Mouse (Mus musculus): ENCODE data around the gene Cd28.
A peak's percentile ranks its signal among the peaks of the same experiment; 100 is the strongest.

Gene Cd28

DNA sequence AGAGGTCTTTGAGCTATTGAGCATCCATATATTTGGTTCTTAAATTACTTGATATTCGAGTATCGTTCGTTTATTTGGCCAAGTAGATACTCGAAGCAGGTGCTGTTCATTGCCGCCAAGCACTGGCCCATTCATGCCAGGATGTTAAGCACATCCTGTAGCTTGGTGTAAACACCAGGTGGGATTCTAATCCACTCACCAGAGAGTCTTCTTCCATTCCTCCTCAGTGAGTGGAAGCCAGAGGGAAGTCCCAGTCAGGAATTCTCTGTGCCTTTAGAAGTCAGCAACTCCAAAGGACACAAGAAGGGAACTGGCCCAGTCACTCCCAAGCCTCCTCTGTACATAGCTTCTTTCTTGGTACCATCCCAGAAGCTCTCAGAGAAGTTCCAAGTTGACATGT is at the start of gene Cd28:
Gene Cd28 (plus strand): TSS at position 234 of the 400 bp plus-strand sequence.
- no peak for DNase-seq (ENCODE audit: low spot score)

DNA sequence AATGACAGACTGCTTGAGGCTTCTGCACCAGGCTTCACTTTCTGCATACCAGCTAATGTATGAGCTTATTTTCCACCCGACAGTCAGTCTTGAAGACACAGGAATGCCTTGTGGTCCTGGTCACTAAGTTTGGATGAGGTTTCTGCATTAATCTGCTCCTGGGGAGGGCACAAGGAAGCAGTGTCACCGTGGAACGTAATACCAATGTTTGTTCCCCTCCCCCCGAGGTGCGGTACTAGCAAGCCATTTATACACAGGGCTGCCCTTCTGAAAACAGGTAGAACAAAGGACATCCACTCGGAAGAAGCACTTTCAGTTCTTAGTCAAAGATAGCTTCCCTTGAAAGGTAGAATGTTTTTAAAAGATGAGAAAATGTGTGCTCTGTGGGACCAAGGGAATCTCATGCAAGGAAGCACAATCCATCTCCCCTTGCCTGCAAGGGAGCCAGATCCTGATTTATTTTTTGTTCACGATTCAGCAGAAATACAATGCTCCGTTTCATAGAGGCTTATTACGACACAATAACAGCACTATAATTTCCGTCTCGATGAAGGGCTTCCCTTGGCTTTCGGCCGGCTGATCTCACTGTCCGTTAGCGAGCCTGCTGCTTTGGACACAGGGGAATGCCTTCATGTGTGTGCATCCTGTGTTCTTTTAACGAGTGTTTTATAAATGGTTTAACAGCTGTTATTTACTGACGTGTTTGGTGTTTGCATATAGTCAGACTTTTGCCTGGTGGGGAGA is 48.6 kb upstream of the Cd28 start:
- DNase-seq (ENCODE audit: low spot score) = peak; percentile 4

DNA sequence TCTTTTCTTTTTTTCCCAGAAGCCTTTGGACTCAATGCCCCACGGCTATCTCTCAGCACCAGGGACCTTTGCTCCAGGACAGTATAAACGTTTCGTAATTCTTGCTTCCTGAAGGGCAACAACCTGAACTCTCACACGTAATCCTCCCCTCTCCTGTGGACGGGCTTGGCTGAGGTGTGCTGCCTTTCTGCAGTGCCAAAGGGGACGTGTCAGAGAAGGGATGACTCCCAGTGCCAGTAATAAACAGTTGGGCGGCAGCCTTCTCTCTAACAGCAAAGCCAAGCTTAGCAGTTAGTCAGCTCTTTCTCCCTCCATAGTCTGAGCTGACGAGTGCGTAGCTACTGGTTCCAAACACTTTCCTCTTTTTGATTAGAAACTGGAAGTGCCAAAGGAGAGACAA is 47.6 kb upstream of the Cd28 start:
- DNase-seq (ENCODE audit: low spot score) = no peak

DNA sequence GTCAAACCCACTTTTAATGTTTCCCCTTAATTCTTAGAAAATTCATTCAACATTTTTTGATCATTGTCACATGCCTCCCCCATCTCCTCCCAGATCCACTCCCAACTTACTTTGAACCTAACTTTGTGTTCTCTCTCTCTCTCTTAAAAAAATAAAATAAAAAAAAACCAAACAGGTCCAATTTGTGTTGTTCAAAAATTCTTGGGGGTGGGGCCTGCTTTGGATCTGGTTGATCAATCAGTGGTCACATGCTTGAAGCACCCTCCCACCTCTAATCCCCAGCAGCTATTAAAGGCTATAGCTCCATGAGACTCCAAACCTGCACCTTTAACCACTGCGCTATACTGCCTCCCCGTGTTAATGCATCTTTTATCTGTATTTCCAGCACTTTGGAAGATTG is 46.9 kb upstream of the Cd28 start:
- no peak for DNase-seq (ENCODE audit: low spot score)

DNA sequence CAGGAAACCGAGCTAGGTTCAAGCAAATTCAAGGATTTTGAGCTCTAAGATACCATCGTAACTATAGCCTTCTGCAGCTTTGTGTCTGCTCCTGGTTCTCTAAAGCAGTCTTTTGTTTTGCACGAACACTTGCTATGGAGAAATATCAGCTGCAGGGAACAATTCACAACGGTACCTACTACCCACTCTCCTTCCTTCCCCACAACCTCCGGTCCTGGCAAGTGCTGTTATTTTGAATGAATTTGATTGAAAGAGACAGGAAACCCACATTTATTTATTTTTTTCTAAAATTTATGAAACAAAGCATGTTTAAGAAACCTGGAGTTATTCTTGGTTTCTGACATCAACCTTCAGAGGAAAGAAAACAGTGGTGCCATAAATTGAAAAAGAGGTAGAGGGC is 46.4 kb upstream of the Cd28 start:
- DNase-seq (ENCODE audit: low spot score) = no peak

DNA sequence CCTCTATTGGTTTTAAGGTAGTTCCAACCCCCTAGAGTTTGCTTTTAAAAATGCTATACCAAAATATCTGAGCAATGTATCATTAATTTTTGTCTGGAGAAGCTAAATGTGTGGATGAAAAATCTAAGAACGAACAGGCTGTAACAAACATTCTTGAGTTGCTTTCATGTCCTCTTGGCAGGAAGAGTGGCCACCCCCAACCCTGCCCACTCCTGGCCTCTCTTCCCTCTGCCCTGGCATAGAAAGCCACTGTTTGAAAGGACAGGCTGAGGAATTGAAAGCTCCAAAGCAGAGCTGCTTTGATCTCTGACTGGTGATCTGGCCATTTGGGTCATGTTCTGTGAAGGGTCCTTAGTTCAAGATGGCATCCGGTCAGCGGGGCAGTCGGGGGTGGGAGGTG is 32.8 kb upstream of the Cd28 start:
- DNase-seq (ENCODE audit: low spot score) = no peak

DNA sequence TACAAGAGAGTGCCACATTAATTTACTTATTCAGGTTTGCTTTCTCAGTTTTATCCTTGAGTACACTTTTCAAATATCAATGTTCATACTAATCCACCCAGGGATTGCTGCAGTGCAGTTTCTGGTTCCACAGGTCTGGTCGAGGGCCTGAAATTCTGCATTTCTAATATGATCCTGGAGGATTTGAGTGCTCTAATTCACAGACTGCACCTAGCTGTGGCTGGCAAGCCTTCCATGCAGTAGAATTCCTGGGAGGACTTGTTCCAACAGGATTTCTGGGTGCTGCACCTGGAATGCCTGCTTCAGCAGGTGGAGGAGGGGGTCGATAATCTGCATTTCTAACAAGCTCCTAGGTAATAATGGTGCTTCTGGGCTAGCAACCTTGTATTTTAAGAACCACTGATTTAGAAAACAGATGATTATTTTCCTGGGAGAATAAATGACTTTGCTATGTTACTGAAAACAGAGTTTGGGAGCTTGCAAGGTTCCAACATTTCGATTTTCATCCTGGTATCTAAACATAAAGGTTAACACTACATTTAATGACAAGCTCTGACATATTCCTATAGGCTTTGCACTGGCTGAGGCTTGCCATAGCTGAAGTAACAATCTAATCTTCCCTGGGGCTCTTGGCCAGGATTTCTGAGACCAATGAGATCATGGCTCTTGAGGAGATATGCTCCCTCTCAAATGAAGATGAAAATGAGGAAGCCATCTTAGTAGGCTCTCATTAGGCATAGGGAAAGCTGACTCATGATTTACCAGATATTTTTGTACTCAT is 20.3 kb upstream of the Cd28 start:
- no peak for DNase-seq (ENCODE audit: low spot score)

DNA sequence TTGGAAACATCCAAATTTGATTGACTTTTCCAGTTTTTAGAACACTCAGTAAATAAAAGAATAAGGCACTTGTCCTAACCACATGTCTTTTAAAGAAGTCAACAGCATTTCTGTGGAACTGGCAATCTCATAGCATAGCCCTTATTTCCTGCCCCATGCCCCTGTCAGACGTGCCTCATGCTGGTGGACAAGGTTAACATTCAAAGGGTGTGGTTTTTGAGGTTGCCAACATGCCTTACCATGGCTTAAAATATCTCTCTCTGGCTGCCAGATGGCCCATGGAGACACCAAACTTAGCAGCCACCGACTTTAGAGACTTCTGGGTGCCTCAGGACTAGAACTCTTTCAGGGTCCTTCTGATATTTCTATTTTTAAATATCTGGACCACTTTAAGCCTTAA is 14.0 kb upstream of the Cd28 start:
- no peak for DNase-seq (ENCODE audit: low spot score)

DNA sequence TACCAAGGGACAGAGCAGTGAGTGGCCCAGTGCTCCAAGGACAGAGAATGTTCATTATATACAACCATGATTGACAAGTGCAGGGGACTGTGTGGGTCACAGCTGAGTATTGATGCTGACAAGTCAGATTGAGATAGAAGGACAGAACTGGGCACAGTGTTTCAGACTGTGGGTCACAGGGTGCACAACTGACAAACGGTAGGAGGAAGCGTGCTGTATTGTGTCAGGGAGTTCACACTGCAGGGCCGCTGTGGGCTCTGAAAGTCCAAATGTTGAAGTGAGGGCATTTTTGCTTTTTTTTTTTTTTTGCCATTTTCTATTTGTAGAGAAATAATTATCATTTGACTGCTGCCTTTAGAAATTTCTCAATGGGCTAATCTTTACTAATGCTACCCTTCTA is 3.4 kb upstream of the Cd28 start:
- no peak for DNase-seq (ENCODE audit: low spot score)

DNA sequence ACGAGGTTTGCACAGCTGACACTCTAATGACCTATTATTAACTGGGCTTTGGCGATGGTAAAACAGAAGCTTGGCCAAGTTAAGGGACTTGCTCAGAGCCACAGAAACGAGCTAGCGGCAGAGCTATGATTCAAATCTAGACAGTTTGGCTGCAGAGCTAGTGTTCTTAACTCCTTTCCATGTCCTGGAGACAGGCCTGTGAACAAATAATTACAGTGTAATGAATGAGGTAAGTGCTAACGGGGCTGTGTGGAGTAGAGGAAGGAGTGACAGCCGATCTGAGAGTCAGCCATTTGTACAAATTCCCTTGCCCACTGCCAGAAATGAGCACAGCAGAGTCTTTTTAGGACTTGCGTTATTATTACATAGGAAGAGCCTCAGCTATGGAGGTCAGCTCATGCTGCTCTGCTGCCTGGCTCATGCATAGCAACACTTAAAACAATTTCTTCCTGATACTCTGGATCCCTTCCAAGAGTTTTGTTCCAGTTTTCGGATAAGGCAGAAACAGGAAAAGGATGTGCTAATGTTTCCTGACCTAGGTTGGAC is 876 bp upstream of the Cd28 start:
- no peak for DNase-seq (ENCODE audit: low spot score)

DNA sequence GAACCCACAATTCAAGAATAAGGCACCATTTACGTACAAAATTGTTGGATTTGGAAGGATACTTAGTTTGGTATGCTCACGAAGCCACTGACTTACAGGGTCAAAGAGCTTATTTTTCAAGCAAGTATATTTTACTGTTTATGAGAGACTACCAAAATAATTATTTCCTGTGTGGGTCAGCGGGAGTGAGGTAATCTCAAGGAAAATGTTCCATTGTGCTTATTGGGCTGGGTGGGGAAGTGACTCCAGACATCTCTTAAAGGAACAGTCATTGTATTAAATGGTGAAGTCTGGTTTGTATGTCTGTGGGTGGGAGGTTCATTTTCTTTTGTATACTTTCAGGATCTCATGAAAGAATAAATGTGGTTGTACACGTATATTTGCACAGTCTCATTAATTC is 2.0 kb downstream of the Cd28 start:
- DNase-seq (ENCODE audit: low spot score) = no peak

DNA sequence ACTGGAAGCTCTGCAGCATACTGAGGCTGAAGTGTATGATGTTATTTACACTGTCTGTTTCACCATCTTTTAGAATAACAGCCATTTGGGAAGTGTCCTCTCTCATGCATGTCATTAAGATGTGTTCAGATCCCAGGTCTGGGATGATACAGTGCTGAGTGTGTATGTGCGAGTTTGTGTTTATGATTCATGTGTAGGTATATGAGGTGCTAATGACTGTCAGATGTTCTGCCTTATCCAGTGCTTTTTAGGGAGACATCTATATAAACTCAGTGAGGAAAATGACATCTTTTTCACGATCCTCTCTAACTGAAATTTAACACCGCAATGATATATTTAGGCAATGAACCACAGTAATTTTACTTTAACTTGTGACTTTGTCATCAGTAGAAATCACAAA is 7.0 kb downstream of the Cd28 start:
- no peak for DNase-seq (ENCODE audit: low spot score)

DNA sequence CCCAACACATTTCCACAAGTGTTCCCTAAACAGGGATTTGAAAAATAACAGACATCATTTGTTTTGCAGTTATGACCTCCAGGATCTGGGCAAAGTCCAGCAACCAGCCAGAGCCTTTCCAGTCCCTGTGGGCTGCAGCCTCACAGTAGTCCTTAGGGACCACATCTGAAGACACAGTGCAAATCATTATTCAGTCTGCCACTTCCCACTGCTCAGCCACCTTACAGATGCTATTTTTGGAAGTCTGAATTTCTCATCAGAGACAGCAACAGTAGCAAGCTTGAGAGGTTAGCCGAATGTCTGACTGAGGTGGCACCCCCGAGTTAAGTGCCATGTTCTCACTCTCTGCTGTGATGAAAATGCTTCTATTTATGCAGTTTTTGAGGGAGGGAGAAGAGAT is 15.3 kb downstream of the Cd28 start:
- DNase-seq (ENCODE audit: low spot score) = no peak

DNA sequence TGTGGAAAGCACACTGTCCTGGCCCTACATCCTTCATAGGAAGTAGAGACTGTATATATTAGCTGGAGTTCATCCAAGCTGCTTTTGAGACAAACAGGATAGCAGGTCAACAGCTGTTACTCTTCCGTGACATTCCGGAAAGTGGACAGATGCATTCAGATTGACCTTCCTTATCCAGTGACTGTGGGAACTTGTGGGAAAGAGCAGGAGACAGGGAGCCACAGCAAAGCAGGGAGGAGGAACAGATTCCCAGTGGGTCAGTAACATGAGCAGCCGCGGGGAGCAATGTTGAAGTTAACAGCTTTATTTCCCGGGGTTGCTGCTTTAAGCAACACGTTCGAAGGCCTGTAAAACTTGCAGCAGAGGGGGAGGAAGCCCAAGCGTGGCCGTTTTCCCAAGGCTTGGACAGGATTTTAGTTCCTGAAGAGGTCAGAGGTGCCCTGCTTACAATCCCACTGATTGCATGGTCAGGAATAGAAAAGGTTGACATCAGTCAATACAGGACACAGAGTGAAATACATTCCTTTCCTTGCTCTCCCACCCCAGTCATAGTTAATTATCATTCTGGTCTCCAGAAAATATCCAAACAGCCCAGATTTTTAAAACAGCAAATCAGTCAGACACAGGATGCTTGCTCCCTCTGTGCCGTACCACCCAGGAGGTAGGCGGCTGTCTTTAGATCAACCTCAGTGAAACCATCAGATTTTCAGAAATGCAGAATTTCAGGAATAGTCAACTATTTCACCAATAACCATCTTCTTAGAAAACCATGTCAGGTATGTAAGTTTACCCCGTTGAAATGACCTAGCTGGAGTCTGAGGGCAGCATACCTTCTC is 18.7 kb downstream of the Cd28 start:
- no peak for DNase-seq (ENCODE audit: low spot score)

DNA sequence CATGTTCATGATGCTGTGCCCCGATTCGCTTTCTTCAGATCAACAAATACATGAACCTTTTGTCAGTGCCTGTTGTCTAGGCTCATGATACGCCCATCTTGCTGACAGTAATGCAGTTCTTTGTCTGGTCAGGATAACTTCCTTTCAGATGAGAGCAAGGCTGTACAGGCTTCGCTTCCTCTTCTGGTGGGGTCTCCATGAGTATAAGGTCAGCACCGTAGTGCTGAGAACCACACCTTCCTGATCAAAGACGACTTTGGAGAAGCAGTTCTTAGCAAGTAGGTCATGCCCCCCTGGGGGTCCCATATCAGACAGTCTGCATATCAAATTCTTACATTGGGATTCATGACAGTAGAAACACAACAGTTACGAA is 19.3 kb downstream of the Cd28 start:
- no peak for DNase-seq (ENCODE audit: low spot score)

DNA sequence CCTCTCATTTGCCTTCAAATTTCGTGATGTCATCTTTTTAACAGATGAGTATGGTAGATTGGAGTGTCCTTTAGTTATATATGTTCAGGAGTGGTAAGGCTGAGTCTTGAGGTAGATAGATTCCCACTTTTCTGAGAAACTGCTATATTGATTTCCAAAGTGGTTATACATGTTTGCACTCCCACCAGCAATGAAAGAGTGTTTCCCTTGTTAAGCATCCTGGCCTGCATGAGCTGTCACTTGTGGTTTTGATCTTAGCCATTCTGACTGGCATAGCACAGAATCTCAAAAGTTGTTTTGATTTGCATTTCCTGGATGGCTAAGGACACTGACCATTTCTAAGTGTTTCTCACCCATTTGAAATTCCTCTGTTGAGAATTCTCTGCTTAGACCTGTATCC is 27.7 kb downstream of the Cd28 start:
- DNase-seq (ENCODE audit: low spot score) = no peak

DNA sequence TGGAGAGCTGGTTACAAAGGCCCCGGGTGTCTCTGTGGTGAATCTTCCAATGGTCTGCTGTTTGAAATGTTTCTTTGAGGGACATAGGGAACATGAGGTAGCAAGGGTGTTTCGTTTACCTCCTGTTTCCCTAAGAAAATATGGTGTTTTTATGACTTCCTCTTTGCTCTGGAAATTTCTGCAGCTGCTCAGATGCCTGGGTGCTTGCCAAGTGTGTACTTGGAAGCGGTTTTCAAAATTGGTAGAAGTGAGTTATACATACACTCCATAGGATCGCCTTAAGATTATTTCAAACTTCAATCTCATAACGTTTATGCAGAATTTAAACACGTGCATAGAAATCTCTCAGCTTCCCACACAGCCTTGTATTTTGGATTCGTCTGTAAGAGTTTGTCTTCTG is 29.1 kb downstream of the Cd28 start:
- no peak for DNase-seq (ENCODE audit: low spot score)

DNA sequence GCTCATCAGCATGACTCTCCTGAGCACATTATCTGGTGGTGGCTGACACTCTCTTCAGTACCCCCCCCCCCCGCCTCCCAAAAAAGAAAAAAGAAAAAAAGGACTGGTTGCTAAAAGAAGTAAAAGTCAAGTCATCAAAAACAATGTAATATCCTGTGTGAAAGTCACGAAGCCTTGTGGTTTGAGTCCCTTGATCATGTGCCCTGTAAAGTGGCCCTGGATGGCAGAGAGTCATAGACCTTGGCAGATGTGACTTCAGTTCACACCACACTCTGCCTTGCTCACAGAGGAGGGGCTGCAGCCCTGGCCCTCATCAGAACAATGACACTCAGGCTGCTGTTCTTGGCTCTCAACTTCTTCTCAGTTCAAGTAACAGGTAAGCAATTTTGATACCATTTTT is 29.6 kb downstream of the Cd28 start:
- no peak for DNase-seq (ENCODE audit: low spot score)

DNA sequence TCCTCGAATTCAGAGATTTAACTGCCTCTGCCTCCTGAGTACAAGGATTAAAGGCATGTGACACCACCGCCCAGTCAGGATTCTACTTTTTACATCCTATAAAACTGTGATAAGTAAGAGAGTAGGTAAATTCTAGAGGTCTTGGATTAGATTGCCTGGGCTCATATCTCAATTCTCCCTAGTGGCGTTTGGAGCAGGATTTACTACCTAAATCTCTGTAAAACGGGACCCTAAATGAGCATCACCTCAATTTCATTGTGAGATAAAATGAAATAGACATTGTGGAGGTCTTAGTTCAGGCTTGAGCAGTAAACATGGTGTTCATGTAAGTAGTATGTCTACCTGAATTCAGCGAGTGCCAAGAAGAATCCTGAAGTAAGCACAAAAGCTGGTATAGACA is 30.3 kb downstream of the Cd28 start:
- DNase-seq (ENCODE audit: low spot score) = no peak

DNA sequence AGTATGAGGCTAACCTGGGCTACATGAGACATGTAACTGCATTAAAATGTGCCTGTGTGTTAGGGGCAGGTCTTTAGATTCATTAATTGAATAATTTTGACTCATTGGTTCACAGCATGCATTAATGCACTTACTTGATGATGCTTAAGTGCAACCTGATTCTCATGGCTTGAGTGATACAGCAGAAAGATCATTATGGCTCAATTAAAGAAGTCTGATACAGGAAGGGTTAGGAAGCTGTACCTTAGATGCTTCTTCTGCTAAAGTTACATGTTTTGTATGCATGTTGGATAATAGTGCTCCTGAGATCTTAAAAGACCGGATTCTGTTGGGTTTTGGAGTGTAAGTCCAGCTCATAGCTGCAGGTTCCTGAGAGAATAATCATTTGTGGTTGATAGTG is 31.7 kb downstream of the Cd28 start:
- DNase-seq (ENCODE audit: low spot score) = no peak

DNA sequence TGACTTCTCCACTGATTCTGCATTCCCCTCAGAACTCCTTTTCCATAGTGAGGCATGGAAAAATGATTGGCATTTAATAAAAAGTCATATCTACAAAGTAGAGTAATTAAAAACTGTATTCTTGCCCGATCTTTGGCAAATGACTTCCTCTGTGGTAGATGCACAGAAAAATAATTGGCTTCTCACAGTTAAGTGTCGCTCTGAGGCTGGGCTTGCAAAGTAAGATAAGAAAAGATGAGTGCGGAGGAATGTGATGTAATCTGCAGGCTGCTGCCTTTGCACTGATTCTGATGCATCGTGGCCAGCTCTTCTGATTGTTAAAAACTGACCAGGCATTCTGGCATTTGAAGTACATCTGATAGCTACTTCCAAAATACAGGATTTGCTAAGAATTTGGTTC is 32.3 kb downstream of the Cd28 start:
- no peak for DNase-seq (ENCODE audit: low spot score)

DNA sequence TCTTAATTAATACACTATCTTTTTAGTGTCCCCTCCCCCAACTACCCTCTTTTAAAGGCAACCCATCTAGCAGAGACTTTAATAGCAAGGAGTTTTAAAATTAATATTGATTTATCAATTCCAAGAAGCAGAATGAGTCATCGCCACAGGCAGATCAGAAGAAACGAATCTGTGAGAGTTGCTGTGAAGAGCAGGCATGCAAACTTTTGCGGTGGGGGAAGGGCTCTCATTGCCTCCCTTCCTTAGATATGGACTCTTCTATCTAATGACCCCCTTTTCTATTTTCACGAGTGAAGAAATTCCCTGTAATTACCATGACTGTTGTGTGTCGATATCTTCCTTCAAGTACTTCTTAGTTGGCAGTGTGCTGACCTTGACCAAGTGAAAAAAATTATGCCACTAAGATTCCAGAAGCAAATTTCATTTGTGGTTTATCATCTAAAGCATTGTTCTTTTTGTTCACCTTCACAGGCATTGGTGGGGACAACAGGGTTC is 32.8 kb downstream of the Cd28 start:
- DNase-seq (ENCODE audit: low spot score) = no peak

Measured in left cerebral cortex, adult 11 months (tissue).